ENCODE assay signal across 8 mouse cellular contexts in genomic region chr19:47359166-47359931, GRCm38 (mm10).
DNase-seq lines count a peak whose midpoint lies in the region; ATAC-seq lines count a peak whose summit lies in the region.

No protein-coding gene starts in this region.

- ATAC-seq in heart, embryonic 16.5 days (replicated peaks; ENCODE audit: extremely low read depth, insufficient read depth, low FRiP score) = 0 out of 2 replicates have a peak, but pooled peaks have one; percentile 38
- no peak for ATAC-seq in embryonic facial prominence, embryonic 13.5 days (ENCODE audit: insufficient number of reproducible peaks, insufficient read depth, low FRiP score, low TSS enrichment, low read depth)
- no peak for ATAC-seq in stomach, embryonic 14.5 days (ENCODE audit: insufficient number of reproducible peaks, insufficient read depth, low FRiP score, low read depth)

- no peaks in the 10 kb centered on the region for H3K9me3 ChIP-seq in heart, embryonic 16.5 days (replicated peaks; ENCODE audit: control insufficient read depth, low read length)
- H3K9me3 ChIP-seq in embryonic facial prominence, embryonic 13.5 days = no peaks in the 10 kb centered on the region
- no peaks in the 10 kb centered on the region for H3K9me3 ChIP-seq in stomach, embryonic 14.5 days (ENCODE audit: control insufficient read depth, low read depth, low read length)

- DNase-seq in heart, postnatal 25 days (ENCODE audit: low spot score) = no peak
- DNase-seq in liver (peak; percentile 77), MN1 (ENCODE audit: low spot score) (no peak)
- no peak for DNase-seq in layer of hippocampus, postnatal 10 days (ENCODE audit: low spot score in 2 of 2)
- DNase-seq in cerebellum, postnatal 25 days = no peak

- H3K36me3 ChIP-seq in heart, embryonic 16.5 days (ENCODE audit: control insufficient read depth, insufficient read depth) = peaks cover 16% of the 10 kb centered on the region; the same call in 1 of the 2 replicates
- peaks cover 21% of the 10 kb centered on the region for H3K36me3 ChIP-seq in embryonic facial prominence, embryonic 13.5 days
- H3K36me3 ChIP-seq in stomach, embryonic 14.5 days (ENCODE audit: control insufficient read depth, insufficient read depth, low read length) = no peaks in the 10 kb centered on the region; the same call in 1 of the 2 replicates

- H3K27me3 ChIP-seq in heart, embryonic 16.5 days (ENCODE audit: control insufficient read depth, insufficient read depth, low read length) = no peaks in the 10 kb centered on the region
- no peaks in the 10 kb centered on the region for H3K27me3 ChIP-seq in embryonic facial prominence, embryonic 13.5 days
- no peaks in the 10 kb centered on the region for H3K27me3 ChIP-seq in stomach, embryonic 14.5 days (ENCODE audit: control insufficient read depth, insufficient read depth, low read length)

- no peak overlapping the region for H3K27ac ChIP-seq in heart, embryonic 16.5 days (ENCODE audit: low read length)
- H3K27ac ChIP-seq in embryonic facial prominence, embryonic 13.5 days = peak overlapping the region; percentile 82
- no peak overlapping the region for H3K27ac ChIP-seq in stomach, embryonic 14.5 days (ENCODE audit: low read length)

- H3K4me3 ChIP-seq in heart, embryonic 16.5 days (ENCODE audit: low read length) = no peak overlapping the region
- peak overlapping the region; percentile 30 for H3K4me3 ChIP-seq in embryonic facial prominence, embryonic 13.5 days
- H3K4me3 ChIP-seq in stomach, embryonic 14.5 days (ENCODE audit: low read depth, low read length) = no peak overlapping the region; the same call in 1 of the 2 replicates

- peak overlapping the region; percentile 26; the same call in 1 of the 2 replicates for H3K9ac ChIP-seq in heart, embryonic 16.5 days (ENCODE audit: low read length)
- peak overlapping the region; percentile 54 for H3K9ac ChIP-seq in embryonic facial prominence, embryonic 13.5 days
- H3K9ac ChIP-seq in stomach, embryonic 14.5 days (replicated peaks; ENCODE audit: low read depth, low read length) = no peak overlapping the region; the same call in 1 of the 2 replicates

- intact Hi-C loops in heart, postnatal 25 days (cut with DNase I) = loop anchor here (5.0 to 10.0 kb wide), 3 partner anchors 128 to 465 kb away; no protein-coding TSS in a partner anchor

- H3K4me2 ChIP-seq in heart, embryonic 16.5 days (ENCODE audit: low read depth, low read length) = peak overlapping the region; percentile 7; the same call in 1 of the 2 replicates
- H3K4me2 ChIP-seq in embryonic facial prominence, embryonic 13.5 days = peak overlapping the region; percentile 53
- H3K4me2 ChIP-seq in stomach, embryonic 14.5 days (replicated peaks; ENCODE audit: low read depth, low read length) = peak overlapping the region; percentile 23; the same call in 1 of the 2 replicates

- 54% methylated on average over 15 of the region's 15 CpGs for WGBS in heart, embryonic 16.5 days
- 23% methylated on average over 15 of the region's 15 CpGs for WGBS in embryonic facial prominence, embryonic 13.5 days
- 57% methylated on average over 15 of the region's 15 CpGs for WGBS in stomach, embryonic 14.5 days

- H3K4me1 ChIP-seq in heart, embryonic 16.5 days (ENCODE audit: control insufficient read depth, insufficient read depth, low read length) = peaks cover 8% of the 10 kb centered on the region
- H3K4me1 ChIP-seq in embryonic facial prominence, embryonic 13.5 days = peaks cover 31% of the 10 kb centered on the region
- H3K4me1 ChIP-seq in stomach, embryonic 14.5 days (ENCODE audit: control insufficient read depth, insufficient read depth, low read length) = peaks cover 7% of the 10 kb centered on the region; the same call in 1 of the 2 replicates
